Mouse (Mus musculus) spleen, adult 2 months (tissue): ENCODE results near the gene Cpsf2. TPM values are rescaled to one million over a fixed set of nuclear protein-coding genes. Genes with fewer than 3 reads are reported as not detected.
A peak's percentile ranks its signal among the peaks of the same experiment; 100 is the strongest.
"Not testable (repeated sequence)": the region's sequence is repeated elsewhere in the genome, so short reads cannot be mapped to it uniquely, and the experiment has no call there.

Experiments
- DNase-seq, 2 experiments: peaks; one replicate each; pipeline versions ENCODE4 v3.0.0 to v3.0.0-alpha.2; 2012 to 2021; ENCODE audit warnings: low spot score in 2 of 2, low read depth in 1 of 2
- H3K27ac ChIP-seq: fragments of 200-500 bp; 2 replicates; pipeline ENCODE4 v1.5.1; 2012; ENCODE audit warnings: low read length, inconsistent platforms; ENCODE audit not compliant: insufficient read depth
- H3K27me3 ChIP-seq: fragments of 200-500 bp; 2 replicates; pipeline ENCODE4 v1.6.1; 2012; ENCODE audit warnings: mild to moderate bottlenecking, moderate library complexity, low read length, inconsistent platforms; ENCODE audit not compliant: control insufficient read depth, insufficient read depth
- H3K36me3 ChIP-seq: fragments of 200-500 bp; 2 replicates; pipeline ENCODE4 v1.6.1; 2012; ENCODE audit warnings: mild to moderate bottlenecking, low read length, inconsistent platforms; ENCODE audit not compliant: control insufficient read depth, insufficient read depth
- H3K4me1 ChIP-seq: fragments of 200-500 bp; 2 replicates; pipeline ENCODE4 v1.6.1; 2011; ENCODE audit warnings: inconsistent platforms; ENCODE audit not compliant: control insufficient read depth, insufficient read depth, insufficient read length
- H3K4me3 ChIP-seq: fragments of 200-500 bp; 2 replicates; pipeline ENCODE4 v1.5.1; 2011; ENCODE audit warnings: mild to moderate bottlenecking, inconsistent platforms; ENCODE audit not compliant: insufficient read depth, insufficient read length; ENCODE audit errors: extremely low read depth
- CTCF ChIP-seq: fragments of 200-500 bp; IDR thresholded peaks from 2 replicates; pipeline ENCODE4 v1.5.1; 2011; ENCODE audit warnings: mild to moderate bottlenecking, inconsistent platforms; ENCODE audit not compliant: insufficient read depth, insufficient read length, insufficient replicate concordance; ENCODE audit errors: extremely low read depth
- POLR2A ChIP-seq: fragments of 200-500 bp; IDR thresholded peaks from 2 replicates; pipeline ENCODE4 v1.6.1; 2011; ENCODE audit warnings: low read depth, low read length, inconsistent platforms
- WGBS: fragments of 180-500 bp; shearing (Covaris S2); methylation state at CpG from one replicate; pipeline ENCODE4 v1.1.7; 2018; 5-methylcytosine and 5-hydroxymethylcytosine counted together
- polyA plus RNA-seq: library from polyadenylated mRNA; depleted of rRNA; stranded (reverse); fragments of >200 nt; gene quantifications from 2 replicates; pipeline ENCODE4 v1.2.3, GENCODE M21; 2012; rRNA removed

Cpsf2 gene
- polyA plus RNA-seq = 3.2 and 3.6 TPM in 2 replicates

DNA sequence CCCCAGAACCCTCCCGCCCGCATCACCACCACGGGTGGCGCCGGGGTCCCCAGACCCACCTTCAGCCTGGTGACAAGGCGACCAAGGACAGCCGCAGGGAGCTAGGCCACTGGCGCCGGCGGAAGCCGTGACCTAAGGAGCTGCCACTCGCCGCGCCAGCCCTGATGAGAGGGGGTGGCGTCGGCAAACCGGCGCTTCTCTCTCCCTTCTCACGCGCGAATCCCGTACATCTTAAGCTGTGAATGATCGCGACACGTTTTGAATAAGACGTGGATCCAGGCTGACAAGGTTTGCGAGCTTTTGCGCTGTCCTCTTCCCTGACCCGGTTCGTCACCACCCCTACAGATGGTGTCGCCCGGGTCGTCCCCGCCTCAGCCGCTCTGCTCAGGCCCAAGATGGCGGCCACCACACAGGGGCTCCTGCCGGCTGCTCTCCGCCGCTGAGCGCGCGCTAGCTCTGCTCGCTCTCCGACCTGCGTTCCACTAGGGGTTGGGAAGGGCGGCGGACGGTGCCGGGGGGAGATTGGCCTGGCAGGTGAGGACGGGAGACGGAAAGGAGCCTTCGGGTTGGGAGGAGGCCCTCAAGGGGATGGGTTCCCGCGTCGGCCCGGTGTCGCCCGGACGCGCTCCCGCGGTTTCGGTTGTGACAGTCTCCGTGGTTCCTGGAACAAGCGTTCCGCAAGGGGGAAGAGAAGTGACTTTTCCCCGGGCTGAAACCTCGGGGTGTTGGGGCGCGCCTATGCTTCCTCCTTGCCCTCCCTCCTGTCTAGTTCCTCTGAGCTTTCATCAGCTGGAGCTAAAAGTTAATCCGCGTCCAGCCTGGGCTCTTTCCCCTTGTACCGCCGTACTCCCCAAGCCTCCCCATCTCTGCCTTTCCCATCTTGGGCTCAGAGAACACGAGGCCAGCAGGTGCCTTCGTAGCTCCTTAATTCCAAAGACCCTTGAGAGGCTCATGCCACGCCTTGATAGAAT lies at the start of gene Cpsf2:
TSS of gene Cpsf2 (plus strand) at position 388 of the 971 bp plus-strand sequence.
- Histone ChIP-seq H3K4me1 (peaks cover 9% of the 10 kb centered on the region), H3K36me3 (no peaks in the 10 kb centered on the region), H3K4me3 (peak within 1 kb of the TSS; percentile 92), H3K27me3 (no peaks in the 10 kb centered on the region), H3K27ac (peak within 1 kb of the TSS; percentile 98)
- DNase-seq = peak; percentile 69 to 72
- under 1% methylated on average over 75 of the region's 77 CpGs for WGBS
- TF ChIP-seq CTCF (no peak), POLR2A (peak; percentile 70)

DNA sequence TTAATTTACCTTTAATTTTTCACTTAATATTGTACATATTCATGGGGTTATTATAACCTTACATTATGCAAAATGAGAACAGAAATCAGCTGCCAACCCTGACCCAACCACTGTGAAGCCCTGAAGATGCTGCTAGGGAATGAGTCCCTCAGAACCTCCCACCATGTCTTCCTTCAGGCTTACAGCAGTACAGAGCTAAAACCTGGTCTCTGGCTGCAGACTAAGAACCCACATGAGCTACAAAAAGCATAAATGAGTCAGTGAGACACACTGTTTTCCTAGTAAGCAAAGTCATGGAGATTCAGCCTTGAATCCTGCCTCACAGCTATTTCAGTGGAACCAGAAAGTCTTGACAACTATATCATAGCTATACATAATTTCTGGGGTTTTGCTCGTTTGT lies 47.4 kb upstream of the Cpsf2 start:
- TF ChIP-seq POLR2A = no peak
- TF ChIP-seq CTCF = no peak
- H3K36me3 ChIP-seq = peaks cover 27% of the 10 kb centered on the region

GRCm38 (mm10) chr12:101935223-101935622 lies 40.6 kb upstream of the Cpsf2 start:
- 89% methylated on average over 3 of the region's 3 CpGs for WGBS
- DNase-seq = no peak
- H3K36me3 ChIP-seq = peaks cover 35% of the 10 kb centered on the region
- no peaks in the 10 kb centered on the region for H3K27me3 ChIP-seq
- H3K4me3 ChIP-seq = no peak overlapping the region
- no peak overlapping the region for H3K27ac ChIP-seq
- no peak for TF ChIP-seq CTCF
- TF ChIP-seq POLR2A = no peak
- H3K4me1 ChIP-seq = no peaks in the 10 kb centered on the region

More for the DNA sequence above, 47.4 kb upstream of the Cpsf2 start:
- no peaks in the 10 kb centered on the region for H3K4me1 ChIP-seq
- DNase-seq = no peak
- WGBS = 87% methylated on average over 1 of the region's 1 CpGs
- H3K27ac ChIP-seq = no peak overlapping the region
- H3K27me3 ChIP-seq = no peaks in the 10 kb centered on the region
- no peak overlapping the region for H3K4me3 ChIP-seq

DNA sequence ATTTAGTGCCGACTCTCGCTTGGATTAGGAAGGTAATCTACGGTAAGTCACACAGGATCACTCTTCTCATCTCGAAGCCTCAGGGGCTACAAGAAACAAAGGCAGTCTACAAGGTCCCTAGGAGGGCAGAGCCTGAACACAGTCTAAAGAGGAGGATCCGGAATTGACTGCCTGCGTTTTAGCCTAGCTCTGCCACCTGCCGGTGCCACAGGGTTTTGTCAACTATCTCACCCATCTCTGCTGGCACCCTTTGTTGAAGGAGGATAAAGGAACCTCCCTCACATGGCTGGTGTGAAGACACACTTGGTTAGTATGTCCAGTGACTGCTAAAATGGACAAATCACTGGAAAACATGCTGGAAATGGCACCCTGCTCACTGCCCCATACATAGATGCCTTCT lies 38.2 kb upstream of the Cpsf2 start:
- DNase-seq = no peak
- H3K27me3 ChIP-seq = no peaks in the 10 kb centered on the region
- no peak overlapping the region for H3K4me3 ChIP-seq
- H3K4me1 ChIP-seq = no peaks in the 10 kb centered on the region
- no peak overlapping the region for H3K27ac ChIP-seq
- TF ChIP-seq CTCF (no peak), POLR2A (no peak)
- WGBS = 88% methylated on average over 7 of the region's 7 CpGs
- H3K36me3 ChIP-seq = peaks cover 35% of the 10 kb centered on the region

DNA sequence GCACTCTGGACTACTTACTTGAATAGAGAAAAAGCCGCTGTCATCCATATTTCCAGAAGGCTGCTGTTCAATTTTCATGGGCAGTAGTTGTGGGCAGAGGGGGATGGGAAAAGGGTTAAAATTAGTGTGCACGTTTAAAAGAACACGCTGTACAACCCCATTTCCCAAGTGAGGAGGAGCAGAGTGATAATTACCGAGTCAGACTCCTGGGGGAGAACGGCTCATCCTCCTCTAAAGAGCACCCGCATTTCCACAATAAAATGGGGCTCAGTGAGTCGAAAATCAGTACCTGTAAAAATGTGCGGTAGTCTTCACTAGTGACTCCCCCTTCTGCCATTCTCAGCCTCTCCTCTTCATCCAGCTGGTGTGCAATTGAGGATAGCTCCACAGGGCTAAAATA lies 27.8 kb upstream of the Cpsf2 start:
- Histone ChIP-seq H3K36me3 (peaks cover 23% of the 10 kb centered on the region), H3K27me3 (no peaks in the 10 kb centered on the region), H3K4me3 (no peak overlapping the region), H3K27ac (no peak overlapping the region), H3K4me1 (no peaks in the 10 kb centered on the region)
- WGBS = 94% methylated on average over 8 of the region's 8 CpGs
- TF ChIP-seq CTCF (no peak), POLR2A (no peak)
- no peak for DNase-seq

DNA sequence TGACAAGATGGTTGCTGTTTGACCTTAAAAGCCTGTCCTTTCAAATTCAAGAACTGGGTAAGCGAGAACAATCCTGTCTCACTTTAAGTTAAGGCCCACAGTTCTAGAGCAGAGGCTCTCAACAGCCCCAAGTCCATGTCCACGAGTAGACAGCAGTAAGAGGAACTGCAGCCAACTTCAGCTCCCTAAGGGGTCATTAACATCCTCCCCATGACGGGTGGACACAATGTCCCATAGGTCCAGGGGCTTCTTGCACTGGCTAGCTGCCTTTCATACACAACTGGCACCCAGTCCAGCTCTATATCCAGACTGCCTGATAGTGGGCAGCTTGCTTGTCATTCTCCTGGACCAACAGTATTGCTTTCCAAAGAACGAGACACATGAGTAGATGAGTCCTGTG lies 27.0 kb upstream of the Cpsf2 start:
- Histone ChIP-seq H3K4me1 (no peaks in the 10 kb centered on the region), H3K27me3 (no peaks in the 10 kb centered on the region), H3K27ac (no peak overlapping the region), H3K4me3 (no peak overlapping the region), H3K36me3 (peaks cover 22% of the 10 kb centered on the region)
- TF ChIP-seq CTCF (no peak), POLR2A (no peak)
- DNase-seq = no peak
- 67% methylated on average over 4 of the region's 4 CpGs for WGBS

GRCm38 (mm10) chr12:101955821-101956220 lies 20.0 kb upstream of the Cpsf2 start:
- DNase-seq, H3K27me3 ChIP-seq, H3K36me3 ChIP-seq, H3K27ac ChIP-seq, H3K4me3 ChIP-seq: not testable (repeated sequence)
- WGBS = 98% methylated on average over 8 of the region's 8 CpGs
- H3K4me1 ChIP-seq = peaks cover 12% of the 10 kb centered on the region; the same call in 1 of the 2 replicates
